Mouse (Mus musculus): ENCODE results near the gene Sema4c.

GRCm38 (mm10) chr1:36512089-36512965 lies 45.8 kb downstream of the Sema4c start:
- TF ChIP-seq TAL1 (conservative IDR thresholded peaks at IDR 0.05; ENCODE audit: low read depth, low read length) (no peak), POLR2AphosphoS5 (IDR thresholded peaks at IDR 0.05; ENCODE audit: insufficient replicate concordance, low read depth, low read length) (no peak; the same call in 1 of the 2 replicates), CTCF (IDR thresholded peaks at IDR 0.05; ENCODE audit: low read depth, low read length) (no peak), GATA1 (IDR thresholded peaks at IDR 0.05; ENCODE audit: borderline replicate concordance, low read length) (no peak)

Measured in G1E (cell line).